Mouse (Mus musculus): ENCODE measurements around the gene Cggbp1.
"Not testable (repeated sequence)": the region's sequence is repeated elsewhere in the genome, so short reads cannot be mapped to it uniquely, and the experiment has no call there.

Cggbp1 gene

GRCm38 (mm10) chr16:64851563-64852362 lies at the start of gene Cggbp1, which contains the start of gene Zfp654:
Gene Cggbp1 (plus strand): TSS chr16:64851996.
Gene Zfp654 (minus strand): TSS chr16:64851652.
- peak; percentile 99 for DNase-seq (ENCODE audit: low spot score)

- DNase-seq (ENCODE audit: low spot score): no peak
These were observed 48.8 kb upstream of the Cggbp1 start for GRCm38 (mm10) chr16:64803041-64803440.

- no peak for DNase-seq (ENCODE audit: low spot score)
These were observed 34.6 kb upstream of the Cggbp1 start for GRCm38 (mm10) chr16:64817094-64817765.

GRCm38 (mm10) chr16:64823890-64824289 lies 27.9 kb upstream of the Cggbp1 start:
- no peak for DNase-seq (ENCODE audit: low spot score)

GRCm38 (mm10) chr16:64824474-64824873 lies 27.3 kb upstream of the Cggbp1 start:
- no peak for DNase-seq (ENCODE audit: low spot score)

DNA sequence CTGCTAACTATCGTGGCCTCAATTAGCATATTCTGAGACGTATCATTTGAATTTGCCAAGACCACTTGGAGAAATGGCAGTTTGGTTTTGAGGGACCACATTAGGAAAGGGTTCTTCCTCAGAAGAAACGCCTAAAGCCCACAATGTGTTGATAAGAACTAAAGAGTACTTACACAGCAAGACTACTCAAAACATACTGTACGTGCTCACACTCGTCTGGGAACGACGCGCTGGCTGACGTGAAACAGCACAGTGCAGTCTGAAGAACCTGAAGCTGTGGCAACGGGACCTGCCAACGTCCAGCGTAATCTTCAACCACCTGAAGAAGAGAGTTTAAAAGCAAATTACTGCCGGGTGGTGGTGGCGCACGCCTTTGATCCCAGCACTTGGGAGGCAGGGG lies 21.5 kb upstream of the Cggbp1 start:
- DNase-seq (ENCODE audit: low spot score): no peak

GRCm38 (mm10) chr16:64835996-64836545 lies 15.7 kb upstream of the Cggbp1 start:
- no peak for DNase-seq (ENCODE audit: low spot score)

- no peak for DNase-seq (ENCODE audit: low spot score)
These were observed 15.1 kb upstream of the Cggbp1 start for GRCm38 (mm10) chr16:64836709-64837108.

GRCm38 (mm10) chr16:64841481-64842373 lies 10.1 kb upstream of the Cggbp1 start:
- DNase-seq (ENCODE audit: low spot score): no peak

DNA sequence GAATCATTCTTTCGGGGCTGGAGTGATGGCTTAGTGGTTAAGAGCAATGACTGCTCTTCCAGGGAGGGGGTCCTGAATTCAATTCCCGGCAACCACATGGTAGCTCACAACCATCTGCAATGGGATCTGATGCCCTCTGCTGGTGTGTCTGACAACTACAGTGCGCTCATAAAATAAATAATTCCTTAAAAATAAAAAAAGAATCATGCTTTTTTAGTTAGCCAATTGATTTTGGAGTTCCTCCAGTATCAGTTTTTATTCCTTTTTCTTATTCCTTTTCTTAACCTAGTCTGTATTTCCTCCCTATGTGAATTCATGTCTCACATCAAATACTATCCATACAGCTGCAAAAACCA lies 9.4 kb upstream of the Cggbp1 start:
- no peak for DNase-seq (ENCODE audit: low spot score)

DNA sequence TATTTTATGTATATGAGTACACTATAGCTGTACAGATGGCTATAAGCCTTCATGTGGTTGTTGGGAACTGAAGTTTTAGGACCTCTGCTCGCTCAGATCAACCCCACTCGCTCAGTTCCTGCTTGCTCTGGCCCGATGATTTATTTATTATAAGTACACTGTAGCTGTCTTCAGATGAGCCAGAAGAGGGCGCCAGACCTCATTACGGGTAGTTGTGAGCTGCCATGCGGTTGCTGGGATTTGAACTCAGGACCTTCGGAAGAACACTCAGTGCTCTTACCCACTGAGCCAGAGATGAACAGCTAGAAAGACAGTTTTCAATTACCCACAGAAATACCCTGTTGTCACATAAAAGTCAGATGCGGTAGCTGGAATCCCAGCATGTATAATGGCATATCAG lies 5.8 kb upstream of the Cggbp1 start:
- no peak for DNase-seq (ENCODE audit: low spot score)

- DNase-seq (ENCODE audit: low spot score): peak; percentile 12
These were observed 1.3 kb upstream of the Cggbp1 start for GRCm38 (mm10) chr16:64850287-64851084.

GRCm38 (mm10) chr16:64851085-64851562 lies 672 bp upstream of the Cggbp1 start:
- DNase-seq (ENCODE audit: low spot score): no peak

- peak; percentile 54 for DNase-seq (ENCODE audit: low spot score)
These were observed 660 bp downstream of the Cggbp1 start for GRCm38 (mm10) chr16:64852441-64852871.

GRCm38 (mm10) chr16:64852891-64853290 lies 1.1 kb downstream of the Cggbp1 start:
- no peak for DNase-seq (ENCODE audit: low spot score)

DNA sequence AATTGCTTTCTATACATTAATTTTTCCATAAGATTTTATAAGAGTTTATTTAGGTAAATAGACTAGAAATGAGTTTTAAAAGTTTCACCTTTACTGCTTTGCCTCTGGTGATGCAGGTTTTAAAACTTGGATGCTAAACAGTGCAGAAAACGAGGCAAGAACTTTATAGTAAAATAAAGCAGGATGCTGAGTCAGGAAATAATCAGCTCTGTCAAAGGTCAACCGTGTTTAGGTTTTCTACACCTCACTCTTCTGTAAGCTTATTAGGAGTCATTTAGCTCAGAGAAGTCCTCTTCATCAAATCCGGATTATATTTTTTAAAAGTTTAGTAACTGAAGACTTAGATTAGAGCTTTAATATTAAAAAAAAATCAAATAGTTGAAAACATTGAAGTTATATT lies 5.2 kb downstream of the Cggbp1 start:
- no peak for DNase-seq (ENCODE audit: low spot score)

- DNase-seq (ENCODE audit: low spot score): not testable (repeated sequence)
These were observed 14.0 kb downstream of the Cggbp1 start for GRCm38 (mm10) chr16:64865841-64866240.

DNA sequence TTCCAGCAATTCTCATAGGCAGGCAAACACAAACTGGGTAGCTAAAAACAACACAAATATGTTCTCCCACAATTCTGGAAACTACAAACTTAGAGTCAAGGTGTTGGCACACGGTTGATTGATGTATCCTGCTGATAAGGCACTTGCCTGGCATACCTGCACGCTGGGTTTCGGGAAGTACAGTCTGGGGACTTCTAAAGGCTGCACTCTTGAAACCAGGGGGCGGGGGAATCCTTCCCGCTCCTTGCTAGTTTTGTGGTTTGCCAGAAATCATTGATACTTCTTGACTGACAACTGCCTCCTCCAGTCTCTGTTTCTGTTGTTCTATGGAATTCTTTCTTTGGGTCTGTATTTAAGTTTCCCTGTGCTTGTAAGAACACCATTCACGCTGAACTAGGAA lies 16.8 kb downstream of the Cggbp1 start:
- no peak for DNase-seq (ENCODE audit: low spot score)

- no peak for DNase-seq (ENCODE audit: low spot score)
These were observed 17.8 kb downstream of the Cggbp1 start for GRCm38 (mm10) chr16:64869621-64870020.

DNA sequence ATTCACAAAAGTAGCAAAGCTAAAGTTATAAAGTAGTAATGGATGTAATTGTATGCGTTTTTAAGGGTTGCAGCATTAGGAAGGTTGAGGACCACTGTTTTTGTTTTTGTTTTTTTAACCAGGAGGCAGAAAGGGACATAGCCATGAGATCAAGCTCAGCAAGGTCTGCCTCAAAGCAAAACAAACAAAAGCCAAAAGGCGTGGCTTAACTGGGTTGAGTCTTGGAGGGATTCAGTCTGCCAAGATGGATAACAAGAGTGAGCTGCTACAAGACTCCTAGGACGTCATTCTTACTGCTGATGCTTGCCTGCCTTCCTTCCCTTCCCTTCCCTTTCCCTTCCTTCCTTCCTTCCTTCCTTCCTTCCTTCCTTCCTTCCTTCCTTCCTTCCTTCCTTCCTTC lies 20.5 kb downstream of the Cggbp1 start:
- DNase-seq (ENCODE audit: low spot score): no peak

DNA sequence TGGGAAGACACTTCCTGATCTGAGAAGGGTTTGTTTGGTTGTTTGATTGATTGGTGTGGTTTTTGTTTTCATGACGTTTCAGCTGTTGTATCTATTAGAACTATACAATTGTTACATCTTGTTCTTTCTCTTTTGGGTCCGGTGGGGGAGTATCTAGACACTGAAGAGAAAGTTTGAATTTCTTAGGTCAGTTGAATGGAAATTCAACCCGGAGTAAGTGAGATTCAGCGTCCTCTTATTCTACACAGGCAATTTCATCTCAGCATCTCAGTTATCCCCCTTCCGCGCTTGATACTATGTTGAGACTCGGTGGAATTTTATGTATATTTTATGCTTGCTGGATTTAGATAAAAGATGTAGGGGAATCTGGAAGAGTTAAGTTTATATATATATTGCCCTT lies 21.0 kb downstream of the Cggbp1 start:
- no peak for DNase-seq (ENCODE audit: low spot score)

All from urinary bladder, postnatal 25 days (tissue).